Mouse (Mus musculus): Measurements from ENCODE around the gene Nipal4. TPM values are rescaled to one million over a fixed set of nuclear protein-coding genes. Genes with fewer than 3 reads are reported as not detected.
"Not testable (repeated sequence)": the region's sequence is repeated elsewhere in the genome, so short reads cannot be mapped to it uniquely, and the experiment has no call there.

Nipal4 gene
- total RNA-seq (2021): under 1 TPM in 1 of 2 experiments, not detected in 1; 0.07 TPM
- long read RNA-seq, experiment 1: 0 reads
- long read RNA-seq, experiment 2: 0 reads

GRCm38 (mm10) chr11:46165866-46166585, at the start of gene Nipal4:
Gene Nipal4 (minus strand): TSS chr11:46166508.
- peak in 1 of 2 experiments; percentile 16 for DNase-seq
- intact Hi-C loops (cut with DNase I): no loop called here

- peak in 1 of 2 experiments; percentile 44 for DNase-seq
- intact Hi-C loops (cut with DNase I): loop anchor here (2.0 to 5.0 kb wide), 3 partner anchors 163 to 271 kb away; partner anchors contain the start of genes Gm12166 and Lsm11
Measured at GRCm38 (mm10) chr11:46215354-46215753, 49.0 kb upstream of the Nipal4 start.

GRCm38 (mm10) chr11:46214368-46215230, 48.3 kb upstream of the Nipal4 start:
- no peak for DNase-seq
- intact Hi-C loops (cut with DNase I): loop anchor here (2.0 to 5.0 kb wide), 4 partner anchors 87 to 270 kb away; partner anchors contain the start of genes Gm12166 and Lsm11

GRCm38 (mm10) chr11:46213844-46214243, 47.5 kb upstream of the Nipal4 start:
- intact Hi-C loops (cut with DNase I): loop anchor here (2.0 to 5.0 kb wide), 3 partner anchors 87 to 269 kb away; partner anchors contain the start of genes Gm12166 and Lsm11
- no peak for DNase-seq

GRCm38 (mm10) chr11:46211858-46212257, 45.5 kb upstream of the Nipal4 start:
- no peak for DNase-seq
- intact Hi-C loops (cut with DNase I): loop anchor here (5.0 kb wide), 1 partner anchor 85 kb away; no protein-coding TSS in a partner anchor

- no peak for DNase-seq
- intact Hi-C loops (cut with DNase I): loop anchor here (5.0 kb wide), 1 partner anchor 83 kb away; no protein-coding TSS in a partner anchor
Measured at GRCm38 (mm10) chr11:46209884-46210283, 43.6 kb upstream of the Nipal4 start.

GRCm38 (mm10) chr11:46205639-46206409, 39.5 kb upstream of the Nipal4 start:
- no peak for DNase-seq
- intact Hi-C loops (cut with DNase I): no loop called here

GRCm38 (mm10) chr11:46204841-46205240, 38.5 kb upstream of the Nipal4 start:
- intact Hi-C loops (cut with DNase I): no loop called here
- DNase-seq: no peak

GRCm38 (mm10) chr11:46202547-46202887, 36.2 kb upstream of the Nipal4 start:
- intact Hi-C loops (cut with DNase I): no loop called here

GRCm38 (mm10) chr11:46201636-46202546, 35.6 kb upstream of the Nipal4 start:
- no peak for DNase-seq
- intact Hi-C loops (cut with DNase I): no loop called here

More at GRCm38 (mm10) chr11:46202547-46202887, 36.2 kb upstream of the Nipal4 start:
- no peak for DNase-seq

GRCm38 (mm10) chr11:46200664-46201063, 34.4 kb upstream of the Nipal4 start:
- DNase-seq: no peak
- intact Hi-C loops (cut with DNase I): no loop called here

GRCm38 (mm10) chr11:46194175-46194574, 27.9 kb upstream of the Nipal4 start:
- intact Hi-C loops (cut with DNase I): no loop called here
- no peak for DNase-seq

- intact Hi-C loops (cut with DNase I): no loop called here
- DNase-seq: no peak
Measured at GRCm38 (mm10) chr11:46188283-46188682, 22.0 kb upstream of the Nipal4 start.

GRCm38 (mm10) chr11:46185486-46185885, 19.2 kb upstream of the Nipal4 start:
- intact Hi-C loops (cut with DNase I): no loop called here
- DNase-seq: no peak

GRCm38 (mm10) chr11:46184946-46185345, 18.6 kb upstream of the Nipal4 start:
- intact Hi-C loops (cut with DNase I): no loop called here
- no peak for DNase-seq

- intact Hi-C loops (cut with DNase I); DNase-seq: not testable (repeated sequence)
Measured at GRCm38 (mm10) chr11:46182031-46182430, 15.7 kb upstream of the Nipal4 start.

- intact Hi-C loops (cut with DNase I): no loop called here
- no peak for DNase-seq
Measured at GRCm38 (mm10) chr11:46177246-46178043, 11.1 kb upstream of the Nipal4 start.

GRCm38 (mm10) chr11:46176155-46176554, 9.8 kb upstream of the Nipal4 start:
- intact Hi-C loops (cut with DNase I): no loop called here
- DNase-seq: no peak

All from gastrocnemius, postnatal 36 days (tissue).